8 mouse cellular contexts compared by ENCODE assay signal in genomic region chr6:81923523-81924142, GRCm38 (mm10). TPM values are rescaled to one million over a fixed set of nuclear protein-coding genes. Genes with fewer than 3 reads are reported as not detected.
A peak's percentile ranks its signal among the peaks of the same experiment; 100 is the strongest.
DNase-seq lines count a peak whose midpoint lies in the region; ATAC-seq and TF ChIP-seq lines count a peak whose summit lies in the region.

Gene Gcfc2 (plus strand): TSS chr6:81923669.

- peak; percentile 51 for DNase-seq in Patski (ENCODE audit: low read depth, low spot score)
- DNase-seq in cerebellum, postnatal 14 days: peak; percentile 98 to 99
- peak; percentile 93 to 95 for DNase-seq in frontal cortex, postnatal 25 days (ENCODE audit: low spot score in 2 of 2)
- DNase-seq in hindbrain, embryonic 14.5 days (ENCODE audit: low spot score): peak; percentile 99
- DNase-seq in layer of hippocampus, postnatal 36 days: peak; percentile 92 to 93
- peak; percentile 95 for DNase-seq in lung, postnatal 36 days
- peak; percentile 94 for DNase-seq in retina, postnatal 1 day
- peak; percentile 90 to 98 for DNase-seq in urinary bladder, adult 18-20 months (ENCODE audit: low spot score in 2 of 2)

- POLR2A ChIA-PET in Patski (lab: Charles Lee): no interaction called here

- H3K4me2 ChIP-seq in hindbrain, embryonic 14.5 days (replicated peaks): peak within 1 kb of the TSS; percentile 73

- CTCF ChIA-PET in Patski (lab: Charles Lee): no interaction called here

- TF ChIP-seq CTCF in Patski (IDR thresholded peaks at IDR 0.05): no peak

- H3K36me3 ChIP-seq in hindbrain, embryonic 14.5 days (replicated peaks; ENCODE audit: control insufficient read depth, insufficient read depth): peaks cover 28% of the 10 kb centered on the region

- under 1% methylated on average over 56 of the region's 56 CpGs for WGBS in hindbrain, embryonic 14.5 days

- peaks cover 16% of the 10 kb centered on the region for H3K4me1 ChIP-seq in hindbrain, embryonic 14.5 days (replicated peaks; ENCODE audit: control insufficient read depth, insufficient read depth, low read length)

- H3K27ac ChIP-seq in hindbrain, embryonic 14.5 days: 0 out of 2 replicates have a peak within 1 kb of the TSS, but pooled peaks have one; percentile 59

- ATAC-seq in Patski: peak; percentile 83
- peak; percentile 95 for ATAC-seq in hindbrain, embryonic 14.5 days (ENCODE audit: low FRiP score)

- in situ Hi-C loops in Patski (cut with MboI; ENCODE audit: low pct_unique_long_range_greater_than_20kb): no loop called here

- H3K27me3 ChIP-seq in Patski: peaks cover 6% of the 10 kb centered on the region
- H3K27me3 ChIP-seq in hindbrain, embryonic 14.5 days (ENCODE audit: control insufficient read depth, insufficient read depth, low read length): no peaks in the 10 kb centered on the region

- peak within 1 kb of the TSS; percentile 87 for H3K4me3 ChIP-seq in hindbrain, embryonic 14.5 days (replicated peaks; ENCODE audit: low read length)

- peak within 1 kb of the TSS; percentile 91 for H3K9ac ChIP-seq in hindbrain, embryonic 14.5 days

- H3K9me3 ChIP-seq in hindbrain, embryonic 14.5 days (ENCODE audit: control insufficient read depth, low read length): no peaks in the 10 kb centered on the region

RNA-seq across cellular contexts. Expression of gene Gcfc2, which starts in this region (rescaled TPM):
- polyA plus RNA-seq in Patski (2021): 8.9 TPM
- polyA plus RNA-seq in hindbrain, embryonic 14.5 days (2014; fragmentation: Nextera tagmentation; extraction: Ambion mirVana): 7.7 and 9.2 TPM in 2 replicates
- total RNA-seq in layer of hippocampus, postnatal 36 days (2021): 10 to 100 TPM; 13.9 to 16.7 TPM

Comparison
In these comparisons a context has a peak if more than half of its experiments do, and no peak if none do; other contexts are left out.
1. Peak in every context shown above with its lines: DNase-seq, ATAC-seq, H3K4me3 ChIP-seq and H3K27ac ChIP-seq.